Mouse (Mus musculus): ENCODE data around the gene Slc24a2. TPM values are rescaled to one million over a fixed set of nuclear protein-coding genes. Genes with fewer than 3 reads are reported as not detected.

Slc24a2 gene
- polyA plus RNA-seq, 1 experiment = not detected

DNA sequence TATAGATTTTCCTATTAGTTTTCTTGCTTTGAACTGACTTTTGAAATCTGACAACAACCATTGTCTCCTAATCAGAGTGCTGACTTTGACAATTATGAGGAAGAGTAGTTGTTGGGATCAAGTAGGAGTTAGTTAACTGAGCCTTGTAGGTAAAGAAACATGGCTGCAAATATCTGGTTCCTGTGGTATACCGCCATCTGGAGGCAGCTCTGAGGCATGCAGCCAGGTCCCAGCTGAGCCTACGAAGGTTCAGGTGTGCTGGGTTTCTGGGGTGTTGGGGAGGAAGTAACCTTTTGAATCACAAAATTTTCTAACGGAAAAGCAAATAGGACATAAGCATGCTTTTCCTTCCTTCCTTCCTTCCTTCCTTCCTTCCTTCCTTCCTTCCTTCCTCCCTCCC is 237.8 kb downstream of the Slc24a2 start:
- H3K27ac ChIP-seq (ENCODE audit: insufficient read depth, low read depth, low read length) = no peak overlapping the region
- H3K4me3 ChIP-seq (ENCODE audit: insufficient read depth, low read length) = no peak overlapping the region
- no peak for TF ChIP-seq POLR2A (IDR thresholded peaks at IDR 0.05; ENCODE audit: borderline replicate concordance, low read depth, low read length)
- TF ChIP-seq CTCF (IDR thresholded peaks at IDR 0.05; ENCODE audit: low read depth, low read length) = 0 out of 2 replicates have a peak, but pooled peaks have one; percentile 21
- no peaks in the 10 kb centered on the region for H3K4me1 ChIP-seq (ENCODE audit: control insufficient read depth, insufficient read depth, low read length)

DNA sequence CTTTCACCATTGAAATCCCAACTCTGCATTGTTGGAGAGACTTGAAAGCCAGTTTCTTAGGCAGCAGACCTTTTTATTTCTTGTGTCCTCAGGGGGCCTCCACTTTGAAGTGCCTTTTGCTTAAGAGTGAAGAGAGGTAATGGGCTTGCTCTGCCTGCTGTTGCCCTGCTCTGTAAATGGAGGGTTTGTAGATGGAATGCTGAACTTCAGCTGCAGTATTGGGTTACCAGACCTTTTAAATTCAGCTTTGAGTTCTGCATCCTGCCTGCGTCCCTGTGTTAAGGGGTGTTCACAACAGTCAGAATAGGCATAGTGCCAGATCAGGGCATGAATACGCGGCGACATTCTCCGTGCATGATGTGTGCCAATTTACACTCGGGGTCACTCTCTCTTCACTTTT is 241.0 kb downstream of the Slc24a2 start:
- TF ChIP-seq CTCF (IDR thresholded peaks at IDR 0.05; ENCODE audit: low read depth, low read length) = no peak
- no peak for TF ChIP-seq POLR2A (IDR thresholded peaks at IDR 0.05; ENCODE audit: borderline replicate concordance, low read depth, low read length)
- no peak overlapping the region for H3K4me3 ChIP-seq (ENCODE audit: insufficient read depth, low read length)
- no peak overlapping the region for H3K27ac ChIP-seq (ENCODE audit: insufficient read depth, low read depth, low read length)
- no peaks in the 10 kb centered on the region for H3K4me1 ChIP-seq (ENCODE audit: control insufficient read depth, insufficient read depth, low read length)

DNA sequence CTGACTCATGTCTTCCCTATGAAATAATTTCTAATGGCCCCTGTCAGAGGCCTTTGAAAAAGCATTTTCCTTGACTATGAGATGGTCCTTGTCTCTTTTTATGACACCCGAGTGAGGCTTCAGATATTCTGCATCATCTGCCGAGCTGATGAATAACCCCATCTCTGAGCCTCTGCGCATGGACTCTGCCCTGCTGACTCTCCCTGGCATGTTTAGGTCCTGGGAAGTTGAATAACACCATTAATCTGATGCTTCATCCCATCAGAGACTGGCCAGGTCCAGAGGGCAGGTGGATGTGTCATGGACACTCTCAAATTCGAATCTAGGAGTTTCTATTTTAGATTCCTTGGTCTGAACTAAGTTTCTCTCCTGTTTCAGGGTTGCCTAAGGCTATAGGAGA is 242.4 kb downstream of the Slc24a2 start:
- H3K27ac ChIP-seq (ENCODE audit: insufficient read depth, low read depth, low read length) = no peak overlapping the region
- H3K4me3 ChIP-seq (ENCODE audit: insufficient read depth, low read length) = no peak overlapping the region
- H3K4me1 ChIP-seq (ENCODE audit: control insufficient read depth, insufficient read depth, low read length) = no peaks in the 10 kb centered on the region
- TF ChIP-seq CTCF (IDR thresholded peaks at IDR 0.05; ENCODE audit: low read depth, low read length) (no peak), POLR2A (IDR thresholded peaks at IDR 0.05; ENCODE audit: borderline replicate concordance, low read depth, low read length) (no peak)

- no peak overlapping the region for H3K4me3 ChIP-seq (ENCODE audit: insufficient read depth, low read length)
- TF ChIP-seq POLR2A (IDR thresholded peaks at IDR 0.05; ENCODE audit: borderline replicate concordance, low read depth, low read length) = no peak
- TF ChIP-seq CTCF (IDR thresholded peaks at IDR 0.05; ENCODE audit: low read depth, low read length) = no peak
- H3K4me1 ChIP-seq (ENCODE audit: control insufficient read depth, insufficient read depth, low read length) = no peaks in the 10 kb centered on the region
- H3K27ac ChIP-seq (ENCODE audit: insufficient read depth, low read depth, low read length) = no peak overlapping the region
These were observed 253.0 kb downstream of the Slc24a2 start for GRCm38 (mm10) chr4:86977272-86977671.

GRCm38 (mm10) chr4:86957576-86958411 is 272.5 kb downstream of the Slc24a2 start:
- H3K4me1 ChIP-seq (ENCODE audit: control insufficient read depth, insufficient read depth, low read length) = no peaks in the 10 kb centered on the region
- TF ChIP-seq POLR2A (IDR thresholded peaks at IDR 0.05; ENCODE audit: borderline replicate concordance, low read depth, low read length) = no peak
- TF ChIP-seq CTCF (IDR thresholded peaks at IDR 0.05; ENCODE audit: low read depth, low read length) = peak; percentile 68
- H3K4me3 ChIP-seq (ENCODE audit: insufficient read depth, low read length) = no peak overlapping the region
- no peak overlapping the region for H3K27ac ChIP-seq (ENCODE audit: insufficient read depth, low read depth, low read length)

DNA sequence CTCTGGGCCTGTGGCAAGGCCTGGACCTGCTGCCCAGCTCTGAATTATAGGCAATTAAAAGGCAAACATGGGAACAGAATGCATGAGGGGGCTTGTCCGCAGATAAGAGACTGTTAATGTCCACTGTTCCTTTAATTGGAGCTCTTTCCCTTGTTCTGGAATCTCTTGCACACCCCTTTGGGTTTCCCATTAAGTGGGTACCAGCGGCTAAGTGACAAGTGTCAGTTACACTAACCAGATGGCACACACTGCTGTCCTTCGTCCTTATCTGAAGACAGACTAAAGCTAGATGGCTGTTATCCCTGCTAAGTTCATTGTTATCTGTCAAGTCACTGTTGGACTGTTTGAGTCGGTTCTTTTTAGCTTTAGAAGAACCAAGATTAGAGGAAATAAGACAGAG is 274.8 kb downstream of the Slc24a2 start:
- H3K4me3 ChIP-seq (ENCODE audit: insufficient read depth, low read length) = no peak overlapping the region
- no peaks in the 10 kb centered on the region for H3K4me1 ChIP-seq (ENCODE audit: control insufficient read depth, insufficient read depth, low read length)
- TF ChIP-seq CTCF (IDR thresholded peaks at IDR 0.05; ENCODE audit: low read depth, low read length) (no peak), POLR2A (IDR thresholded peaks at IDR 0.05; ENCODE audit: borderline replicate concordance, low read depth, low read length) (no peak)
- no peak overlapping the region for H3K27ac ChIP-seq (ENCODE audit: insufficient read depth, low read depth, low read length)

- Histone ChIP-seq H3K27ac (ENCODE audit: insufficient read depth, low read depth, low read length) (no peak overlapping the region), H3K4me3 (ENCODE audit: insufficient read depth, low read length) (no peak overlapping the region), H3K4me1 (ENCODE audit: control insufficient read depth, insufficient read depth, low read length) (peaks cover 6% of the 10 kb centered on the region)
- TF ChIP-seq POLR2A (IDR thresholded peaks at IDR 0.05; ENCODE audit: borderline replicate concordance, low read depth, low read length) (no peak), CTCF (IDR thresholded peaks at IDR 0.05; ENCODE audit: low read depth, low read length) (no peak)
These were observed 276.8 kb downstream of the Slc24a2 start for GRCm38 (mm10) chr4:86953519-86953918.

GRCm38 (mm10) chr4:86948794-86949193 is 281.5 kb downstream of the Slc24a2 start:
- Histone ChIP-seq H3K4me3 (ENCODE audit: insufficient read depth, low read length) (no peak overlapping the region), H3K27ac (ENCODE audit: insufficient read depth, low read depth, low read length) (peak overlapping the region; percentile 59), H3K4me1 (ENCODE audit: control insufficient read depth, insufficient read depth, low read length) (peaks cover 14% of the 10 kb centered on the region)
- no peak for TF ChIP-seq CTCF (IDR thresholded peaks at IDR 0.05; ENCODE audit: low read depth, low read length)
- no peak for TF ChIP-seq POLR2A (IDR thresholded peaks at IDR 0.05; ENCODE audit: borderline replicate concordance, low read depth, low read length)

DNA sequence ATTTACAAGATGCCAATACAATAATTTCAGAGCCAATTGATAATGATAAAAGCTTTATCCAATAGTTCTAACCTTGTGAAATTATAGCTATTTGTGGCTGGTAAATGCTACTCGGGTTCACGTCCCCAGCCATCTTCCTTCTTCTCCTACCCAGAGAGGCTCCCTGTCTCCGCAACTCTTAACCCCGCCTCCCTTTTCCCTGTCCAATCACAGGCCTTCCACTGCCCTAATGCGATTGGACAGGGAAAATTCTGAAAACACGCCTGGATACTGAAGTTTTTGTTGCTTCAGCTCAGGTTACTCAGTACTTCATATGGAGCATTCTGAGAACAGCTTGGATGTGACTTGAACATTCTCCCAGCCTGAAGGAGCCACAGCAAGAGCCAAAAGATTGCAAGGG is 287.0 kb downstream of the Slc24a2 start:
- Histone ChIP-seq H3K4me1 (ENCODE audit: control insufficient read depth, insufficient read depth, low read length) (peaks cover 6% of the 10 kb centered on the region), H3K4me3 (ENCODE audit: insufficient read depth, low read length) (no peak overlapping the region), H3K27ac (ENCODE audit: insufficient read depth, low read depth, low read length) (no peak overlapping the region)
- no peak for TF ChIP-seq CTCF (IDR thresholded peaks at IDR 0.05; ENCODE audit: low read depth, low read length)
- no peak for TF ChIP-seq POLR2A (IDR thresholded peaks at IDR 0.05; ENCODE audit: borderline replicate concordance, low read depth, low read length)

- H3K27ac ChIP-seq (ENCODE audit: insufficient read depth, low read depth, low read length) = no peak overlapping the region
- TF ChIP-seq CTCF (IDR thresholded peaks at IDR 0.05; ENCODE audit: low read depth, low read length) (no peak), POLR2A (IDR thresholded peaks at IDR 0.05; ENCODE audit: borderline replicate concordance, low read depth, low read length) (no peak)
These were observed 287.6 kb downstream of the Slc24a2 start for GRCm38 (mm10) chr4:86942656-86943055.

More at GRCm38 (mm10) chr4:86942656-86943055, 287.6 kb downstream of the Slc24a2 start:
- Histone ChIP-seq H3K4me3 (ENCODE audit: insufficient read depth, low read length) (no peak overlapping the region), H3K4me1 (ENCODE audit: control insufficient read depth, insufficient read depth, low read length) (0 out of 2 replicates have a peak, but pooled peaks cover 2% of the 10 kb centered on the region)
